Mouse (Mus musculus): ENCODE measurements around the gene Cherp.

GRCm38 (mm10) chr8:72496217-72496616 lies 21.2 kb upstream of the Cherp start:
- TF ChIP-seq GATA1 (IDR thresholded peaks at IDR 0.05; ENCODE audit: low read length) (no peak), TAL1 (IDR thresholded peaks at IDR 0.05; ENCODE audit: low read length) (no peak)

All from erythroblast, embryonic 14.5 days (primary cell).